Mouse (Mus musculus) neural tube, embryonic 15.5 days (tissue): ENCODE measurements around the gene Pde2a. TPM values are rescaled to one million over a fixed set of nuclear protein-coding genes. Genes with fewer than 3 reads are reported as not detected.

Source experiments
- ATAC-seq: fragments of 200-750 bp; cut with Nextera tagmentation; 2 replicates; pipeline ENCODE4 v1.8.0; 2017; ENCODE audit warnings: mild to moderate bottlenecking, moderate TSS enrichment, moderate library complexity; ENCODE audit not compliant: low FRiP score
- H3K27ac ChIP-seq: fragments of 300-500 bp; sonication (generic); replicated peaks from 2 replicates; pipeline ENCODE4 v1.5.1; 2015; ENCODE audit warnings: mild to moderate bottlenecking, inconsistent platforms
- H3K27me3 ChIP-seq: fragments of 300-500 bp; sonication (generic); replicated peaks from 2 replicates; pipeline ENCODE4 v1.6.1; 2015; ENCODE audit warnings: inconsistent platforms
- H3K36me3 ChIP-seq: fragments of 300-500 bp; sonication (generic); 2 replicates; pipeline ENCODE4 v1.6.1; 2015; ENCODE audit warnings: inconsistent platforms
- H3K4me1 ChIP-seq: fragments of 300-500 bp; sonication (generic); 2 replicates; pipeline ENCODE4 v1.6.1; 2015; ENCODE audit warnings: inconsistent platforms
- H3K4me2 ChIP-seq: fragments of 300-500 bp; sonication (generic); 2 replicates; pipeline ENCODE4 v1.6.1; 2015; ENCODE audit warnings: inconsistent platforms, mild to moderate bottlenecking, moderate library complexity
- H3K4me3 ChIP-seq: fragments of 300-500 bp; sonication (generic); replicated peaks from 2 replicates; pipeline ENCODE4 v1.5.1; 2015; ENCODE audit warnings: mild to moderate bottlenecking, inconsistent platforms
- H3K9ac ChIP-seq: fragments of 300-500 bp; sonication (generic); replicated peaks from 2 replicates; pipeline ENCODE4 v1.6.1; 2015; ENCODE audit warnings: mild to moderate bottlenecking, inconsistent platforms
- H3K9me3 ChIP-seq: fragments of 300-500 bp; sonication (generic); replicated peaks from 2 replicates; pipeline ENCODE4 v1.6.1; 2016; ENCODE audit warnings: inconsistent platforms
- WGBS: fragments of 180-500 bp; shearing (Covaris S2); methylation state at CpG from one replicate; pipeline ENCODE4 v1.1.7; 2015; ENCODE audit warnings: mixed read lengths; 5-methylcytosine and 5-hydroxymethylcytosine counted together
- polyA plus RNA-seq: library from polyadenylated mRNA; unstranded; fragments of >200 nt; fragmentation: Nextera tagmentation; extraction: Ambion mirVana; gene quantifications from 2 replicates; pipeline ENCODE4 v1.2.1, GENCODE M21; 2015

Pde2a gene
- polyA plus RNA-seq, 1 experiment from 2014 or later: 27.9 TPM

DNA sequence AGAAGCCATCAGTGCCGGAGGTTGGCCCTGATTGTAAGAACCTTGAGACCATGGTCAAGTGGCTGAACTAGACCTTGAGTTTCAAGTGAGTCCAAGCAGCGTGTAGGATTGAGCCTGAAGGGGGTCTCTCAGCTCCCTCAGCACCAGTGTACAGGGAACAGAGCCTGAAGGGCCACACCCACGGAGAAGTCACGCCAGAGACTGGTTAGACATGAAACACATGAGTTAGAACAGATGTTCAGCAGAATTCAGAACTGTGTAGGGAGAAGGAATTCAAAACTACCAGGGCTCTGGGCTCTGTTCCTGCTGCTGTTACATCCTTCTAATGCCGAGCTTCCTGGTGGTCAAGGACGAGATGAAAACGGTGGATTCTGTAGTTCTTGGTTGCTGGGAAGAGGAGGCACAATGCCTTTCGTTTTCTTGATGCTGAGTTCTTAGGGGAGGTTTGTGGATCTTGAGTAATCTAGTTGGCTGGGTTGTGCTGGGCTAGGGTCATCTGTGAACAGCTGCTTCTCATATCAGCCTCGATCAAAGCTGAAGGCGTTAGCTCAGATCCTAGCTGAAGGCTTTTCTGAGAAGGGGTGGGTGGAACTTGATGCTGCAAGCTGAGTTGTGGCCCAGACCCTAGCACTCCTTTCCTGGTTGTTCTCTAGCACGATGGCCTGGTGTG lies 11.1 kb upstream of the Pde2a start, which contains the start of gene Gm45837:
Gm45837 (plus strand) TSS at position 620 of the 670 bp plus-strand sequence.
- no peak within 1 kb of the TSS for H3K4me2 ChIP-seq
- WGBS: 84% methylated on average over 11 of the region's 11 CpGs
- no peak within 1 kb of the TSS for H3K9ac ChIP-seq
- H3K27ac ChIP-seq: no peak within 1 kb of the TSS
- no peaks in the 10 kb centered on the region for H3K36me3 ChIP-seq
- H3K4me3 ChIP-seq: no peak within 1 kb of the TSS
- H3K9me3 ChIP-seq: no peaks in the 10 kb centered on the region
- no peaks in the 10 kb centered on the region; the same call in 1 of the 2 replicates for H3K27me3 ChIP-seq
- peaks cover 18% of the 10 kb centered on the region for H3K4me1 ChIP-seq
- ATAC-seq: no peak

DNA sequence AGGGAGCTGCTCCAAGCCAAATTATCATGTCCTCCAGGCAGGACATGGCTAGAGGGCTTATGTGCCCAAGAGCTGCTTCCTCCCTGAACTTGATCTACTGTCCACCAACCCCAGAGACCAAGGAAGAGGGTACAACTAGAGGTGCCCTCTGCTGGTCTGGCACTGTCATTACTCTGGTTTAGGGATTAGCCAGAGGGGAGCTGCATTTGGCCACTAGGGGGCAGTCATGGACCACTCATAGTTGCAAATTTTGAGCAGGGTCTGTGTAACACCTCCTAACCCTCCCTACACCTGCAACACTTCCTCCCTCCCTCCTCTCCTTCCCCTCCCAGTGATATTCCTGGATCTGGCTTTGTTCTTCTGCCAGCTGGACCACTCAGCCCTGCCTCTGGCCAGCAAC lies 8.7 kb upstream of the Pde2a start:
- no peaks in the 10 kb centered on the region for H3K9me3 ChIP-seq
- H3K27me3 ChIP-seq: peaks cover 12% of the 10 kb centered on the region
- no peak overlapping the region for H3K27ac ChIP-seq
- no peak overlapping the region for H3K4me2 ChIP-seq
- H3K36me3 ChIP-seq: no peaks in the 10 kb centered on the region
- ATAC-seq: peak; percentile 49; the same call in 1 of the 2 replicates
- no peak overlapping the region for H3K9ac ChIP-seq
- no peak overlapping the region for H3K4me3 ChIP-seq
- peaks cover 22% of the 10 kb centered on the region for H3K4me1 ChIP-seq

DNA sequence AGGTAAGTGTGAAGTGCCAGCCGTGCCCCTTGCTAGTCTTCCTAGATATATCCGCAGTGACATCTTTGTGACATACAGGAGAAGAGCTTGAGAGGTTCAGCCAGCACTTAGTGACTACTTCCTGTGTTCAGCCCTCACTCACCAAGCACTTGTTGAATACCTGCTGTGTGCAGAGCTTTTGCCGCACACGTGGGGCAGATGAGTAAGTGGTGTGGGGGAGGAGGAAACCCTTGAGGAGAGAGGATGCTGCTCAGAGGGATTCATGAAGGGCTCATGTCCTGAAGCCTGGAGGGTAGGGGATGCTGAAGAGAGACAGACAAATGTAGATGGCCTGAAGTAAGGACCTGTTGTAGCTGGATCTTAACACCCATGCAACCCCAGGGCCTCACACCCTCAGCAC lies 7.3 kb upstream of the Pde2a start:
- H3K4me2 ChIP-seq: no peak overlapping the region
- no peak overlapping the region for H3K9ac ChIP-seq
- H3K27ac ChIP-seq: no peak overlapping the region
- no peak overlapping the region for H3K4me3 ChIP-seq
- no peaks in the 10 kb centered on the region for H3K36me3 ChIP-seq
- H3K4me1 ChIP-seq: peaks cover 26% of the 10 kb centered on the region
- H3K27me3 ChIP-seq: peaks cover 21% of the 10 kb centered on the region
- ATAC-seq: no peak
- H3K9me3 ChIP-seq: no peaks in the 10 kb centered on the region
- WGBS: 51% methylated on average over 4 of the region's 4 CpGs

DNA sequence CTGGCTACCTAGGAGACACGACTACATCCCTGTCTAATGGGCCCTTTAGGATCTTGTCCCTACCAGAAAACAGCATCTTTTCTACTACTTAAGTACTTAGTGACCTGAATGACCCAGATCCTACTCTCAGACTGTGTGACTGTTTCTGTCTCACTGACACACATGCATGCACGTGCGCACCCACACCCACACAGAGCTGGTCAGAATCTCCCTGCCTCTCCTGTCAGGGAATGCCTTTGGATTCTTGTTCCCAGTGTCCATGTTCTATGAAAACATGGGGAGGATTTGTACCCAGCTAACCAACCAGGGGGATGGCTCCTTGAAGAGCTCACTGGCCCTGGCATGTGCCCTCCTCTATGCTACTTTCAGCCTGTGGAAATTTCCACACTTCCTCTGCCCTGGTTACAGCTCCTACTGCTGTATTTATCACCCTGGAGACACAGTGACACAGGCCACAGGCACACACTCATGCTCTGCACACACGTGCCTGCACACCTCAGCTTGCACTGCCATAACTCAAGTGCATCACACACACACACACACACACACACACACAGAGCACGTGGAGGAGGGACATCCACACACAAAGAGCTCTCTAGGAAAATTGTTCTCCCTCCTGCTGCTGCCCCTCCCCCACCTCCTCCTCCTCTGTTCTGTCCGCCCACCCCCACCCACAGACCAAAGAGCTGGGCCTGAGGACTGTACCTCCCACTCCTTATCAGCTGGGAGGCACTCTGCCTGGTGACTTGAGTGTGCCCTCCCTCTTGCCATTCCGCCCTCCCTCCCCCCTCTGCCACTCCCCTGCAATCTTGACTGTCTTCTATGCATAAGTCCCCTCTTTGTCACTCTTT lies 6.6 kb upstream of the Pde2a start:
- H3K36me3 ChIP-seq: no peaks in the 10 kb centered on the region
- 29% methylated on average over 6 of the region's 7 CpGs for WGBS
- peaks cover 30% of the 10 kb centered on the region for H3K4me1 ChIP-seq
- ATAC-seq: peak; percentile 55
- H3K9ac ChIP-seq: no peak overlapping the region
- 0 out of 2 replicates have a peak overlapping the region, but pooled peaks have one; percentile 15 for H3K27ac ChIP-seq
- peaks cover 21% of the 10 kb centered on the region for H3K27me3 ChIP-seq
- no peak overlapping the region for H3K4me3 ChIP-seq
- no peak overlapping the region for H3K4me2 ChIP-seq
- no peaks in the 10 kb centered on the region for H3K9me3 ChIP-seq

DNA sequence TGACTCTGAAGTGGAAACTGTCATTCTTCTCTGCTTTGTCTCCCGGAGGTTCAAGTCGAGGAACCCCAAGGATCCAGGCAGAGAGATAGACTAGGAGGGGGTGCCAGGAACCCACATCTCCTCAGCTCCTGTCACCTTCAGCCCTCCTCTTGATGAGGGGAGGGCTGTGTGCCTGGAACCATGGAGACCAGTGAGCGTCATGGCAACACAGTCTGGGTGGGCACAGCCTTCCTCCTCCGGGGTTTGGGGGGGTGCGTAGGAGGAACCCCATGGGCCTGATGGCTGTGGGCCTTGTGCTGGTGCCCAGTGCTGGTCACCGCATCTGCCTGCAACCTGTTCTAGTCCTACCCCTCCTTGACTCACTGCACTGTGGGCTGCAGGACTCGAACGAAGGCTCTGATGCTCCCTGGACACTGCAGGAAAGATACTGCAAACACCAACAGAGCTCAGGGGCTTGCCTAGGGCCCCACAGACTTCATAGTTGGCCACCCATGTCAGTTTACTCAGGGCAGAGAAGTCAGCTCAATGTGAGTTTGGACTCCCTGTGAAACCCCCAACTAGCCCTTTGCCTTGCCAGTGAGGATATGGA lies 5.9 kb upstream of the Pde2a start:
- Histone ChIP-seq H3K27ac (0 out of 2 replicates have a peak overlapping the region, but pooled peaks have one; percentile 15), H3K9ac (no peak overlapping the region), H3K4me3 (no peak overlapping the region), H3K9me3 (no peaks in the 10 kb centered on the region), H3K4me1 (peaks cover 30% of the 10 kb centered on the region), H3K27me3 (peaks cover 25% of the 10 kb centered on the region), H3K4me2 (no peak overlapping the region), H3K36me3 (no peaks in the 10 kb centered on the region)
- WGBS: 32% methylated on average over 8 of the region's 8 CpGs
- peak; percentile 19 for ATAC-seq

DNA sequence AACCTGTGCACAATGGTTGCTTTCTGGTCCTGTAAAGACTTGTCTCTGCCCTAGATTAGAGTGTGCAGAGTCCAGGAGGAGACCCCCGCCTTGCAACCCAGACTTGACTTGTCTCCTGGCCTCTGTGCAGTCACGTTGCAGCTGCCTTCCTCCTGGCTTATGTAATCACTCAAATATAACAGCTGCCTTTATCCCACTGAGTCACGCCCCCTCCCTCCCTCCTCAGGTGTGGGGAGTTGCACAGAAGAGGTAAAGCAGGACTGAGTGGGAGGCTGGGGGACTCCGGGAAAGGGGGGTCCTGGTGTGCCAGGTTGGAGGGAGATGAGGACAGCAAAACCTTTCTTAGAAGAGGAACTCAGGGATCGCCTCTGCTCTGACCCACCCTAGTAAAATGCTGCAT lies 5.1 kb upstream of the Pde2a start:
- H3K4me2 ChIP-seq: no peak overlapping the region
- H3K36me3 ChIP-seq: no peaks in the 10 kb centered on the region
- no peaks in the 10 kb centered on the region for H3K9me3 ChIP-seq
- peaks cover 29% of the 10 kb centered on the region for H3K27me3 ChIP-seq
- no peak overlapping the region for H3K9ac ChIP-seq
- 71% methylated on average over 5 of the region's 5 CpGs for WGBS
- ATAC-seq: no peak
- peaks cover 35% of the 10 kb centered on the region for H3K4me1 ChIP-seq
- H3K4me3 ChIP-seq: no peak overlapping the region
- H3K27ac ChIP-seq: no peak overlapping the region

DNA sequence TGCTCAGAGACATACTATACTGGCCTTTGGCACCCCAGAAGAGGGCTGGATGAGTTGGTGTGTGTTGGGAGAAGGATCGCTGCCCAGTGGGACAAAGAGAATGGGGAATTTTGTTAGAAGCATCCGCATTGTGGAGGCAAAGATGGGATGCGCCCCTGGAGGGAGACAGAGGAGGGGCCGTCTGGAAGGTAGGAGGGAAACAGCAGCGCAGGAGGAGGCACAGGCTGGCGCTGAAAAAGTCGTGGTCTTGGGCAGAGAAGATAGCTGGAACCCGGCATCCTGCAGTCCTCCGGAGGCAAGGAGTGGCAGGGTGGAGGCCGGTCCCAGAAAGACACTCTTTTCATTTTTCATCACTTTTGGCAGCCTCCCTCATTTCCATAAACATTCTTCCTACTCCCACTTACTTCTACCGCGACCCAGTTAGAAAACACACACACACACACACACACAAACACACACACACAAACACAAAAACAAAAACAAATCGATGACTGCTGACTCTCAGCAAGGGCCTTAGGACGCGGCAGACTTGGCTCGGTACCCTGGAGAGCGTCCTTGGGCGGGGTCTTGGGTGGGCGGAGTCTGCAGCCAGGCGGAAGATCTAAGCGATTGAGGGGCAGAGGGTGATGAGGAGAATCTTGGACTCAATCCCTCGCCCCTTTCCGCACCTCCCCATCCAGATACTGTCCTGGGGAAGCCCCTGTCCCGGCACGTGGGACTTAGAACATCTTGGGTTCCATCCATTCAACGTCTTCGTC lies 2.3 kb upstream of the Pde2a start:
- H3K27ac ChIP-seq: no peak overlapping the region
- peak overlapping the region; percentile 38 for H3K4me2 ChIP-seq
- no peak overlapping the region for H3K9ac ChIP-seq
- WGBS: 4% methylated on average over 27 of the region's 27 CpGs
- peaks cover 38% of the 10 kb centered on the region for H3K27me3 ChIP-seq
- ATAC-seq: no peak
- H3K36me3 ChIP-seq: no peaks in the 10 kb centered on the region
- no peaks in the 10 kb centered on the region for H3K9me3 ChIP-seq
- no peak overlapping the region for H3K4me3 ChIP-seq
- H3K4me1 ChIP-seq: peaks cover 53% of the 10 kb centered on the region

DNA sequence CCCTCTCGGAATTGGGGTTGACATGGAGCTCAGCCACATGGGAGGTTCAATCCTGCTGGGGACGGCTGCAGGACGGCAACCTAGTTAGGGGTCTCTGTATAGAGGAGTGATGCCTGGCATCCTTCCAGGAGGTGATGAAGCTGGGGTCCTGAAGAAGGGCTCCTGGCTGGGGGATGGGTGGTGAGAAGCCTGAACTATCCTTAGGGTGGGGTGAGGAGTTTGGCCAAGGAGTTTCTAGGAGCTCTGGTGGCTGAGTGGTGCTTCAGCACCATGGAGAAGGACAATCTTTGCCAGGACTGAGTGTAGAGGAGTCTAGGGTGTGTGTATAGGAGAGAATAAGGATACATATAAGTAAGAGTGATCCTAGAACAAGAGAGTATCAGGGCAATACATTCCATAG lies 578 bp downstream of the Pde2a start:
- Histone ChIP-seq H3K9ac (peak overlapping the region; percentile 17; the same call in 1 of the 2 replicates), H3K9me3 (no peaks in the 10 kb centered on the region), H3K4me3 (peak overlapping the region; percentile 34), H3K27ac (0 out of 2 replicates have a peak overlapping the region, but pooled peaks have one; percentile 7), H3K27me3 (peaks cover 33% of the 10 kb centered on the region), H3K4me2 (peak overlapping the region; percentile 55), H3K36me3 (no peaks in the 10 kb centered on the region), H3K4me1 (peaks cover 38% of the 10 kb centered on the region)
- 21% methylated on average over 3 of the region's 3 CpGs for WGBS
- peak; percentile 19; the same call in 1 of the 2 replicates for ATAC-seq

DNA sequence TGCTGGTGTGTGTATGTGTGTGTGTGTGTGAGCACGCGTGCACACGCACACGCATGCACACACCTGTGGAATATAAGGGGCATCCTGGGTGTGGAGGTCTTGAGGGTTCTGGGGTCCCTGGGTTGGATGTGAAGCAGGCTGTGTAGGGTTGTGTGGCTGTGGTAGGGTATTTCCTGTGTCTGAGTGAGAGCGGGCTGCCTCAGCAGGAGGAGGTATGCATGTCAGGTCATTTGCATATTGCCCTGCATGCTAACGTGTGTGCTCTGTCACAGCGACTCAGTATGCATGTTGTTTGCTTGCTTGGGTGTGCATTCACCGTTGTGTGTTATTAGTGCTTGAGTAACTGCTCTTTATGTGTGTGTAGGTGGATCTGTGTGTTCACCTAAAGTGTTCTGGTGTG lies 1.2 kb downstream of the Pde2a start:
- Histone ChIP-seq H3K27ac (no peak overlapping the region), H3K9me3 (no peaks in the 10 kb centered on the region), H3K4me2 (peak overlapping the region; percentile 55), H3K36me3 (no peaks in the 10 kb centered on the region), H3K9ac (no peak overlapping the region), H3K4me3 (no peak overlapping the region), H3K4me1 (peaks cover 38% of the 10 kb centered on the region), H3K27me3 (peaks cover 28% of the 10 kb centered on the region)
- 81% methylated on average over 8 of the region's 8 CpGs for WGBS
- no peak for ATAC-seq

DNA sequence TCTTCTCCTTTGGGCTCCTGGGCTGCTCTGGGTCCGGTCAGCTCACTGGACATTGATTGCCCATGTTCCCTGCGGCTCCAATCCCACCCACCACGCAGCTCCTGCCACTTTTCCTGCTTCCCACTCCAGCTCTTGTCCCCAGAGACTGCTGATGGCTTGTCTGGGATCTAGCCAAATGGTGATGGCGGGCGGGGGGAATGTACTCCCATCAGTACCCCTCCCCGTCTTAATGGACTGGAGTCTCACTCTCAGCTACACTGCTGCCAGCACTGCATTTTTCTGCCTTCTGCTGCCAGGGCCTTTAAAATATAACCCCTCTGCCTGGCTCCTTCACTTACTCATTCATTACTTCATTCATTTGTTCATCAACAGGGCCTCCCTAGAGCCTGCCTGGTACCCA lies 2.5 kb downstream of the Pde2a start:
- H3K4me1 ChIP-seq: peaks cover 36% of the 10 kb centered on the region
- no peaks in the 10 kb centered on the region for H3K9me3 ChIP-seq
- no peak overlapping the region for H3K9ac ChIP-seq
- no peak overlapping the region for H3K4me2 ChIP-seq
- H3K27ac ChIP-seq: no peak overlapping the region
- no peak overlapping the region for H3K4me3 ChIP-seq
- ATAC-seq: no peak
- WGBS: 48% methylated on average over 6 of the region's 6 CpGs
- H3K36me3 ChIP-seq: no peaks in the 10 kb centered on the region
- peaks cover 19% of the 10 kb centered on the region; the same call in 1 of the 2 replicates for H3K27me3 ChIP-seq

DNA sequence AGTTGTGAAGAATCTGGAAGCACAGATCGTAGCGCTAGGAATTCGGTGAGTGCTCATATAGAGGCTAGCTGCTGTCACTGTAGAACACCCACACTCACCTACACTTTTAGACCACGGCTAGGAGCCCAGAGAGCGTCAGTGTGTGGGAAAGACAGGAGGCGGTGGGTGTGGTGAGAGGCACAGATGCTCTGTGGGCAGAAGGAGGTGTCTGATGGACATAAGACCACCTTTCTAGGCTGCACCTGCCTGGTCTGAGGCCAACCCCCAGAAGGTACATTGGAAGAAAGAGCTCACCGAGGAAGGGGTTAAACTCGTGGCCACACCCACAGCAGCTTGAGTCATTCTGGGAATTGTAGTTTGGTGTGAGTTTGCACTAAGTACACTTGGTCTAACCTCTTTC lies 5.2 kb downstream of the Pde2a start:
- no peak for ATAC-seq
- Histone ChIP-seq H3K27ac (no peak overlapping the region), H3K4me3 (no peak overlapping the region), H3K9me3 (no peaks in the 10 kb centered on the region), H3K27me3 (peaks cover 9% of the 10 kb centered on the region; the same call in 1 of the 2 replicates), H3K4me1 (peaks cover 22% of the 10 kb centered on the region), H3K36me3 (no peaks in the 10 kb centered on the region), H3K9ac (no peak overlapping the region), H3K4me2 (no peak overlapping the region)
- 80% methylated on average over 8 of the region's 8 CpGs for WGBS
